Mouse (Mus musculus): Measurements from ENCODE around the gene Ice2. TPM values are rescaled to one million over a fixed set of nuclear protein-coding genes. Genes with fewer than 3 reads are reported as not detected.

Gene Ice2
- polyA plus RNA-seq, 1 experiment, result 2.9 TPM

GRCm38 (mm10) chr9:69380546-69380945 lies 17.2 kb upstream of the Ice2 start:
- no peak for TF ChIP-seq CTCF (IDR thresholded peaks at IDR 0.05; ENCODE audit: control insufficient read depth, insufficient read depth, insufficient replicate concordance, low read depth, low read length)
- no peak for TF ChIP-seq POLR2A (IDR thresholded peaks at IDR 0.05; ENCODE audit: control insufficient read depth, low read depth, low read length)
- no peaks in the 10 kb centered on the region for H3K36me3 ChIP-seq (ENCODE audit: control insufficient read depth, insufficient read depth, low read length)
- H3K4me3 ChIP-seq (ENCODE audit: control insufficient read depth, low read depth, low read length), result no peak overlapping the region
- H3K27me3 ChIP-seq (ENCODE audit: control insufficient read depth, insufficient read depth, low read length), result no peaks in the 10 kb centered on the region
- H3K27ac ChIP-seq (ENCODE audit: control insufficient read depth, insufficient read depth, low read depth, low read length), result no peak overlapping the region
- no peaks in the 10 kb centered on the region for H3K4me1 ChIP-seq (ENCODE audit: control insufficient read depth, insufficient read depth, low read length)

- TF ChIP-seq POLR2A (IDR thresholded peaks at IDR 0.05; ENCODE audit: control insufficient read depth, low read depth, low read length), result no peak
- no peak for TF ChIP-seq CTCF (IDR thresholded peaks at IDR 0.05; ENCODE audit: control insufficient read depth, insufficient read depth, insufficient replicate concordance, low read depth, low read length)
- Histone ChIP-seq H3K4me3 (ENCODE audit: control insufficient read depth, low read depth, low read length) (no peak overlapping the region), H3K4me1 (ENCODE audit: control insufficient read depth, insufficient read depth, low read length) (no peaks in the 10 kb centered on the region), H3K27ac (ENCODE audit: control insufficient read depth, insufficient read depth, low read depth, low read length) (no peak overlapping the region), H3K36me3 (ENCODE audit: control insufficient read depth, insufficient read depth, low read length) (no peaks in the 10 kb centered on the region), H3K27me3 (ENCODE audit: control insufficient read depth, insufficient read depth, low read length) (no peaks in the 10 kb centered on the region)
These were observed 16.0 kb upstream of the Ice2 start for GRCm38 (mm10) chr9:69381741-69382140.

GRCm38 (mm10) chr9:69384475-69384874 lies 13.2 kb upstream of the Ice2 start:
- Histone ChIP-seq H3K4me1 (ENCODE audit: control insufficient read depth, insufficient read depth, low read length) (no peaks in the 10 kb centered on the region), H3K36me3 (ENCODE audit: control insufficient read depth, insufficient read depth, low read length) (no peaks in the 10 kb centered on the region), H3K27me3 (ENCODE audit: control insufficient read depth, insufficient read depth, low read length) (no peaks in the 10 kb centered on the region), H3K27ac (ENCODE audit: control insufficient read depth, insufficient read depth, low read depth, low read length) (no peak overlapping the region), H3K4me3 (ENCODE audit: control insufficient read depth, low read depth, low read length) (no peak overlapping the region)
- no peak for TF ChIP-seq POLR2A (IDR thresholded peaks at IDR 0.05; ENCODE audit: control insufficient read depth, low read depth, low read length)
- TF ChIP-seq CTCF (IDR thresholded peaks at IDR 0.05; ENCODE audit: control insufficient read depth, insufficient read depth, insufficient replicate concordance, low read depth, low read length), result no peak

- Histone ChIP-seq H3K4me1 (ENCODE audit: control insufficient read depth, insufficient read depth, low read length) (no peaks in the 10 kb centered on the region), H3K4me3 (ENCODE audit: control insufficient read depth, low read depth, low read length) (no peak overlapping the region), H3K27me3 (ENCODE audit: control insufficient read depth, insufficient read depth, low read length) (no peaks in the 10 kb centered on the region), H3K36me3 (ENCODE audit: control insufficient read depth, insufficient read depth, low read length) (no peaks in the 10 kb centered on the region), H3K27ac (ENCODE audit: control insufficient read depth, insufficient read depth, low read depth, low read length) (no peak overlapping the region)
- TF ChIP-seq POLR2A (IDR thresholded peaks at IDR 0.05; ENCODE audit: control insufficient read depth, low read depth, low read length) (no peak), CTCF (IDR thresholded peaks at IDR 0.05; ENCODE audit: control insufficient read depth, insufficient read depth, insufficient replicate concordance, low read depth, low read length) (no peak)
These were observed 12.8 kb upstream of the Ice2 start for GRCm38 (mm10) chr9:69384905-69385304.

GRCm38 (mm10) chr9:69387296-69387695 lies 10.4 kb upstream of the Ice2 start:
- no peaks in the 10 kb centered on the region for H3K27me3 ChIP-seq (ENCODE audit: control insufficient read depth, insufficient read depth, low read length)
- no peak for TF ChIP-seq POLR2A (IDR thresholded peaks at IDR 0.05; ENCODE audit: control insufficient read depth, low read depth, low read length)
- TF ChIP-seq CTCF (IDR thresholded peaks at IDR 0.05; ENCODE audit: control insufficient read depth, insufficient read depth, insufficient replicate concordance, low read depth, low read length), result no peak

GRCm38 (mm10) chr9:69390631-69391030 lies 7.1 kb upstream of the Ice2 start:
- no peaks in the 10 kb centered on the region for H3K27me3 ChIP-seq (ENCODE audit: control insufficient read depth, insufficient read depth, low read length)
- H3K4me3 ChIP-seq (ENCODE audit: control insufficient read depth, low read depth, low read length), result no peak overlapping the region
- H3K27ac ChIP-seq (ENCODE audit: control insufficient read depth, insufficient read depth, low read depth, low read length), result no peak overlapping the region
- H3K4me1 ChIP-seq (ENCODE audit: control insufficient read depth, insufficient read depth, low read length), result no peaks in the 10 kb centered on the region
- H3K36me3 ChIP-seq (ENCODE audit: control insufficient read depth, insufficient read depth, low read length), result no peaks in the 10 kb centered on the region
- TF ChIP-seq CTCF (IDR thresholded peaks at IDR 0.05; ENCODE audit: control insufficient read depth, insufficient read depth, insufficient replicate concordance, low read depth, low read length) (no peak), POLR2A (IDR thresholded peaks at IDR 0.05; ENCODE audit: control insufficient read depth, low read depth, low read length) (no peak)

More at GRCm38 (mm10) chr9:69387296-69387695, 10.4 kb upstream of the Ice2 start:
- no peaks in the 10 kb centered on the region for H3K36me3 ChIP-seq (ENCODE audit: control insufficient read depth, insufficient read depth, low read length)
- H3K27ac ChIP-seq (ENCODE audit: control insufficient read depth, insufficient read depth, low read depth, low read length), result no peak overlapping the region
- no peak overlapping the region for H3K4me3 ChIP-seq (ENCODE audit: control insufficient read depth, low read depth, low read length)
- no peaks in the 10 kb centered on the region for H3K4me1 ChIP-seq (ENCODE audit: control insufficient read depth, insufficient read depth, low read length)

GRCm38 (mm10) chr9:69394234-69394633 lies 3.5 kb upstream of the Ice2 start:
- Histone ChIP-seq H3K4me3 (ENCODE audit: control insufficient read depth, low read depth, low read length) (no peak overlapping the region), H3K4me1 (ENCODE audit: control insufficient read depth, insufficient read depth, low read length) (no peaks in the 10 kb centered on the region; the same call in none of the 2 replicates), H3K27me3 (ENCODE audit: control insufficient read depth, insufficient read depth, low read length) (no peaks in the 10 kb centered on the region), H3K36me3 (ENCODE audit: control insufficient read depth, insufficient read depth, low read length) (no peaks in the 10 kb centered on the region), H3K27ac (ENCODE audit: control insufficient read depth, insufficient read depth, low read depth, low read length) (no peak overlapping the region)
- TF ChIP-seq CTCF (IDR thresholded peaks at IDR 0.05; ENCODE audit: control insufficient read depth, insufficient read depth, insufficient replicate concordance, low read depth, low read length) (no peak), POLR2A (IDR thresholded peaks at IDR 0.05; ENCODE audit: control insufficient read depth, low read depth, low read length) (no peak)

GRCm38 (mm10) chr9:69397432-69397759 lies 310 bp upstream of the Ice2 start:
- Histone ChIP-seq H3K4me3 (ENCODE audit: control insufficient read depth, low read depth, low read length) (peak overlapping the region; percentile 100), H3K36me3 (ENCODE audit: control insufficient read depth, insufficient read depth, low read length) (no peaks in the 10 kb centered on the region), H3K27me3 (ENCODE audit: control insufficient read depth, insufficient read depth, low read length) (no peaks in the 10 kb centered on the region), H3K4me1 (ENCODE audit: control insufficient read depth, insufficient read depth, low read length) (no peaks in the 10 kb centered on the region; the same call in none of the 2 replicates), H3K27ac (ENCODE audit: control insufficient read depth, insufficient read depth, low read depth, low read length) (peak overlapping the region; percentile 97)
- TF ChIP-seq CTCF (IDR thresholded peaks at IDR 0.05; ENCODE audit: control insufficient read depth, insufficient read depth, insufficient replicate concordance, low read depth, low read length) (no peak), POLR2A (IDR thresholded peaks at IDR 0.05; ENCODE audit: control insufficient read depth, low read depth, low read length) (no peak)
